Mouse (Mus musculus) ZHBTc4 (cell line): ENCODE measurements around the gene Aup1.

Experiments
- DNase-seq: peaks from one replicate; pipeline ENCODE4 v3.0.0-alpha.2; 2011; ENCODE audit warnings: low read depth, low spot score

Gene Aup1

GRCm38 (mm10) chr6:83054074-83054851 is at the start of gene Aup1:
Aup1 (plus strand) TSS chr6:83054521.
- DNase-seq, result peak; percentile 98

- DNase-seq, result no peak
Measured at GRCm38 (mm10) chr6:83004872-83005271, 49.4 kb upstream of the Aup1 start.

- no peak for DNase-seq
Measured at GRCm38 (mm10) chr6:83005444-83006011, 48.8 kb upstream of the Aup1 start.

GRCm38 (mm10) chr6:83006114-83006513 is 48.2 kb upstream of the Aup1 start:
- no peak for DNase-seq

GRCm38 (mm10) chr6:83008659-83009058 is 45.7 kb upstream of the Aup1 start:
- no peak for DNase-seq

GRCm38 (mm10) chr6:83010010-83010409 is 44.3 kb upstream of the Aup1 start:
- DNase-seq, result no peak

GRCm38 (mm10) chr6:83011255-83011654 is 43.1 kb upstream of the Aup1 start:
- no peak for DNase-seq

- no peak for DNase-seq
Measured at GRCm38 (mm10) chr6:83011756-83012155, 42.6 kb upstream of the Aup1 start.

- no peak for DNase-seq
Measured at GRCm38 (mm10) chr6:83013444-83013843, 40.9 kb upstream of the Aup1 start.

- DNase-seq, result no peak
Measured at GRCm38 (mm10) chr6:83014482-83015466, 39.5 kb upstream of the Aup1 start.

- DNase-seq, result no peak
Measured at GRCm38 (mm10) chr6:83015749-83016148, 38.6 kb upstream of the Aup1 start.

GRCm38 (mm10) chr6:83017190-83017589 is 37.1 kb upstream of the Aup1 start:
- DNase-seq, result no peak

GRCm38 (mm10) chr6:83019044-83019443 is 35.3 kb upstream of the Aup1 start:
- DNase-seq, result no peak

GRCm38 (mm10) chr6:83020121-83020520 is 34.2 kb upstream of the Aup1 start:
- no peak for DNase-seq

- no peak for DNase-seq
Measured at GRCm38 (mm10) chr6:83020836-83021593, 33.3 kb upstream of the Aup1 start.

- no peak for DNase-seq
Measured at GRCm38 (mm10) chr6:83023008-83023407, 31.3 kb upstream of the Aup1 start.

- no peak for DNase-seq
Measured at GRCm38 (mm10) chr6:83023786-83024185, 30.5 kb upstream of the Aup1 start.

- DNase-seq, result no peak
Measured at GRCm38 (mm10) chr6:83024421-83024820, 29.9 kb upstream of the Aup1 start.

- no peak for DNase-seq
Measured at GRCm38 (mm10) chr6:83025221-83025620, 29.1 kb upstream of the Aup1 start.

GRCm38 (mm10) chr6:83027293-83027692 is 27.0 kb upstream of the Aup1 start:
- no peak for DNase-seq

GRCm38 (mm10) chr6:83027706-83028105 is 26.6 kb upstream of the Aup1 start:
- no peak for DNase-seq
